Mouse (Mus musculus) neural tube, embryonic 11.5 days (tissue): ENCODE results near the gene Cxcr5. TPM values are rescaled to one million over a fixed set of nuclear protein-coding genes. Genes with fewer than 3 reads are reported as not detected.

Experiments
- ATAC-seq: fragments of 200-750 bp; cut with Nextera tagmentation; 2 replicates; pipeline ENCODE4 v1.8.0; 2017; ENCODE audit warnings: moderate number of reproducible peaks, mild to moderate bottlenecking, moderate TSS enrichment, moderate library complexity; ENCODE audit not compliant: insufficient read depth, low FRiP score, low TSS enrichment
- DNase-seq: peaks from one replicate; pipeline ENCODE4 v3.0.0-alpha.2; 2015; ENCODE audit warnings: low spot score
- H3K27ac ChIP-seq: fragments of 300-500 bp; sonication (generic); 2 replicates; pipeline ENCODE4 v1.5.1; 2014; ENCODE audit warnings: low read depth, mild to moderate bottlenecking, low read length
- H3K27me3 ChIP-seq: fragments of 300-500 bp; sonication (generic); 2 replicates; pipeline ENCODE4 v1.6.1; 2014; ENCODE audit warnings: mild to moderate bottlenecking, low read length, mixed read lengths; ENCODE audit not compliant: control insufficient read depth, insufficient read depth
- H3K36me3 ChIP-seq: fragments of 300-500 bp; sonication (generic); 2 replicates; pipeline ENCODE4 v1.6.1; 2014; ENCODE audit warnings: mild to moderate bottlenecking, low read length, moderate library complexity, mixed read lengths; ENCODE audit not compliant: control insufficient read depth, insufficient read depth
- H3K4me1 ChIP-seq: fragments of 300-500 bp; sonication (generic); 2 replicates; pipeline ENCODE4 v1.6.1; 2014; ENCODE audit warnings: low read length, mixed read lengths; ENCODE audit not compliant: control insufficient read depth, insufficient read depth
- H3K4me2 ChIP-seq: fragments of 300-500 bp; sonication (generic); 2 replicates; pipeline ENCODE4 v1.6.1; 2014; ENCODE audit warnings: low read depth, mild to moderate bottlenecking, moderate library complexity
- H3K4me3 ChIP-seq: fragments of 300-500 bp; sonication (generic); 2 replicates; pipeline ENCODE4 v1.5.1; 2014; ENCODE audit warnings: low read depth, low read length
- H3K9ac ChIP-seq: fragments of 300-500 bp; sonication (generic); 2 replicates; pipeline ENCODE4 v1.6.1; 2014; ENCODE audit warnings: mild to moderate bottlenecking, low read length
- H3K9me3 ChIP-seq: fragments of 300-500 bp; sonication (generic); 2 replicates; pipeline ENCODE4 v1.6.1; 2016; ENCODE audit warnings: low read length; ENCODE audit not compliant: control insufficient read depth
- WGBS: fragments of 180-500 bp; shearing (Covaris S2); extraction: QIAGEN DNeasy Blood & Tissue Kit; methylation state at CpG from one replicate; pipeline ENCODE4 v1.1.7; 2014; 5-methylcytosine and 5-hydroxymethylcytosine counted together
- polyA plus RNA-seq: library from polyadenylated mRNA; unstranded; fragments of >200 nt; fragmentation: Nextera tagmentation; extraction: Ambion mirVana; gene quantifications from 2 replicates; pipeline ENCODE4 v1.2.1, GENCODE M21; 2014

Cxcr5 gene
- polyA plus RNA-seq, 1 experiment from 2014 or later: not detected

GRCm38 (mm10) chr9:44497624-44498377 lies 63.9 kb downstream of the Cxcr5 start:
- H3K9ac ChIP-seq: peak overlapping the region; percentile 63
- no peaks in the 10 kb centered on the region for H3K36me3 ChIP-seq
- no peak for ATAC-seq
- H3K4me3 ChIP-seq: peak overlapping the region; percentile 39
- H3K4me1 ChIP-seq: peaks cover 70% of the 10 kb centered on the region
- H3K27ac ChIP-seq: peak overlapping the region; percentile 85
- H3K27me3 ChIP-seq: no peaks in the 10 kb centered on the region
- peak overlapping the region; percentile 83 for H3K4me2 ChIP-seq
- WGBS: 1% methylated on average over 11 of the region's 11 CpGs
- DNase-seq: peak; percentile 68
- no peaks in the 10 kb centered on the region for H3K9me3 ChIP-seq

GRCm38 (mm10) chr9:44496803-44497461 lies 64.7 kb downstream of the Cxcr5 start:
- DNase-seq: no peak
- no peak for ATAC-seq
- Histone ChIP-seq H3K9ac (no peak overlapping the region), H3K36me3 (no peaks in the 10 kb centered on the region), H3K27ac (no peak overlapping the region), H3K4me1 (peaks cover 72% of the 10 kb centered on the region), H3K27me3 (no peaks in the 10 kb centered on the region), H3K4me2 (no peak overlapping the region), H3K4me3 (no peak overlapping the region), H3K9me3 (no peaks in the 10 kb centered on the region)
- 55% methylated on average over 12 of the region's 12 CpGs for WGBS

- no peaks in the 10 kb centered on the region for H3K9me3 ChIP-seq
- no peak overlapping the region for H3K27ac ChIP-seq
- no peaks in the 10 kb centered on the region for H3K27me3 ChIP-seq
- 88% methylated on average over 10 of the region's 10 CpGs for WGBS
- H3K4me2 ChIP-seq: no peak overlapping the region
- no peak overlapping the region for H3K9ac ChIP-seq
- DNase-seq (no peak), ATAC-seq (no peak)
- H3K36me3 ChIP-seq: no peaks in the 10 kb centered on the region
- H3K4me3 ChIP-seq: no peak overlapping the region
- H3K4me1 ChIP-seq: peaks cover 68% of the 10 kb centered on the region
Measured at GRCm38 (mm10) chr9:44495810-44496344, 65.8 kb downstream of the Cxcr5 start.

- H3K36me3 ChIP-seq: no peaks in the 10 kb centered on the region
- no peak overlapping the region; the same call in 1 of the 2 replicates for H3K9ac ChIP-seq
- peaks cover 68% of the 10 kb centered on the region for H3K4me1 ChIP-seq
- ATAC-seq (no peak), DNase-seq (no peak)
- H3K27me3 ChIP-seq: no peaks in the 10 kb centered on the region
- no peaks in the 10 kb centered on the region for H3K9me3 ChIP-seq
- no peak overlapping the region for H3K27ac ChIP-seq
- no peak overlapping the region for H3K4me2 ChIP-seq
- no peak overlapping the region for H3K4me3 ChIP-seq
- 47% methylated on average over 9 of the region's 9 CpGs for WGBS
Measured at GRCm38 (mm10) chr9:44494863-44495809, 66.5 kb downstream of the Cxcr5 start.

GRCm38 (mm10) chr9:44494261-44494862 lies 67.3 kb downstream of the Cxcr5 start:
- no peak overlapping the region; the same call in 1 of the 2 replicates for H3K4me2 ChIP-seq
- peaks cover 68% of the 10 kb centered on the region for H3K4me1 ChIP-seq
- WGBS: 20% methylated on average over 11 of the region's 11 CpGs
- DNase-seq: no peak
- no peak overlapping the region for H3K4me3 ChIP-seq
- ATAC-seq: no peak
- H3K27ac ChIP-seq: no peak overlapping the region
- no peaks in the 10 kb centered on the region for H3K27me3 ChIP-seq
- no peak overlapping the region for H3K9ac ChIP-seq
- no peaks in the 10 kb centered on the region for H3K36me3 ChIP-seq
- no peaks in the 10 kb centered on the region for H3K9me3 ChIP-seq

- peaks cover 68% of the 10 kb centered on the region for H3K4me1 ChIP-seq
- no peaks in the 10 kb centered on the region for H3K27me3 ChIP-seq
- no peak for DNase-seq
- no peaks in the 10 kb centered on the region for H3K9me3 ChIP-seq
- 67% methylated on average over 17 of the region's 17 CpGs for WGBS
- no peak for ATAC-seq
- H3K36me3 ChIP-seq: no peaks in the 10 kb centered on the region
- H3K9ac ChIP-seq: no peak overlapping the region
- no peak overlapping the region for H3K4me2 ChIP-seq
- H3K4me3 ChIP-seq: no peak overlapping the region
- no peak overlapping the region for H3K27ac ChIP-seq
Measured at GRCm38 (mm10) chr9:44492631-44493461, 68.8 kb downstream of the Cxcr5 start.

- Histone ChIP-seq H3K4me2 (no peak overlapping the region), H3K9me3 (no peaks in the 10 kb centered on the region), H3K4me3 (no peak overlapping the region), H3K9ac (no peak overlapping the region), H3K27ac (no peak overlapping the region), H3K27me3 (no peaks in the 10 kb centered on the region), H3K4me1 (peaks cover 72% of the 10 kb centered on the region), H3K36me3 (no peaks in the 10 kb centered on the region)
- ATAC-seq (no peak), DNase-seq (no peak)
- WGBS: 58% methylated on average over 10 of the region's 10 CpGs
Measured at GRCm38 (mm10) chr9:44491351-44491750, 70.3 kb downstream of the Cxcr5 start.
